Mouse (Mus musculus): ENCODE results near the gene Il24. TPM values are rescaled to one million over a fixed set of nuclear protein-coding genes. Genes with fewer than 3 reads are reported as not detected.

Il24 gene
- polyA plus RNA-seq, 1 experiment from 2014 or later = not detected

DNA sequence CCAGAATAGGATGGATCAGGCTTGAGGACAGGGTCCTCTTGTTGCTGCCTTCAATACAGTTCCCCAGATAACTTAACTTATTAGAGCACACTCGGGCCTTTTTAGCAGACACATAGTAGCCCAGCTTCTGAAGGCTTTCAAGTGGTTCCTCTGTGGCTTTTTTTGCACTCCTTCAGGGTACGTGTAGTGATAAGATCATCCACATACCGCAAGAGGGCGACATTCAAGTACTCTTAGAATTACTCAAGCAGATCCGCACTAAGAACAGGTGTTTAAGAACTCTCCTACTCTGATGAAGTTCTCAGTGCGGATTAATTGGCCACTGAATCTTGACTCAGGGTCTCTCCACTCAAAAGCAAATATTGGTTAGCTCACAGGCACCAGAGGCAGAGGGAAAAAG is 49.0 kb downstream of the Il24 start:
- Histone ChIP-seq H3K4me1 (ENCODE audit: control insufficient read depth, insufficient read depth, low read depth, low read length) (no peaks in the 10 kb centered on the region), H3K27ac (ENCODE audit: low read depth, low read length) (no peak overlapping the region), H3K4me3 (ENCODE audit: low read length) (no peak overlapping the region), H3K9me3 (ENCODE audit: control insufficient read depth, low read length) (no peaks in the 10 kb centered on the region), H3K4me2 (ENCODE audit: low read length) (no peak overlapping the region), H3K27me3 (replicated peaks; ENCODE audit: control insufficient read depth, insufficient read depth, low read length) (no peaks in the 10 kb centered on the region), H3K36me3 (ENCODE audit: control insufficient read depth, insufficient read depth, low read length) (no peaks in the 10 kb centered on the region), H3K9ac (ENCODE audit: low read depth, low read length) (no peak overlapping the region)
- ATAC-seq = no peak
- 62% methylated on average over 6 of the region's 6 CpGs for WGBS

DNA sequence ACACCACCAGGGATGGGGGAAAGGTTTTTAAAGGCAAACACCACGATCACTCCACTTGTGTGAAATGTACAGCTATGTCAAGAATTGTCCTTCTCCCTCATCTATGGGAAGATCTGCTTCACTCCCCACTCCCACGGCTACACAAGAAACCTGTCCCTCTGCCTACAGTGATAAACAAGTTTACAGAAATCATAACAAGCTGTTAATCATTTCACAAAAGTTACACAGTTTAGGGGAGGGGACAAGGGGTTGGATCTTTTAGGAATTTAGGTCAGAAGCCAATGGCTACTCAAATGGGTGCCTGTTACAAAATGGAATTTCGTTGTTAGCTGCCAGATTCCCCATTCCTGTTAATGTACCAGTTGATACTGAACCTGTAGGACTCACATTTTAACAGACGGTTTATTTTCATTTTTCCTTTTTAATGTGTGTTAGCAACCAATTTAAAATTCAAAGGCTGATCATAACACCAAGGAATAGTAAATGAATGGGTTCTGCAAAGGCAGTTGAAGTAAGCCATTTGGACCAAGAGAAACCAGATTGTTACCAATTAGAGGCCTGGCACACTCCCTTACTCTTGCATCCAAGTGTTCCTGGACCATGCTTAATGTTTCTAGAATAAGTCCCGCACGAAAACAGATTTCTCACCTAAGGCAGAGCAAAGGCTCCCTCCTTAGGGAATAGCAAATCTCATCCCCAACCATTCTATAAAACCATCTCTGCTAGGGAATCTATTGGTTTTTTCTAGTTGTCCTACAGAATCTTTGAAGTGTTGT is 51.9 kb downstream of the Il24 start:
- Histone ChIP-seq H3K4me1 (ENCODE audit: control insufficient read depth, insufficient read depth, low read depth, low read length) (no peaks in the 10 kb centered on the region), H3K36me3 (ENCODE audit: control insufficient read depth, insufficient read depth, low read length) (no peaks in the 10 kb centered on the region), H3K4me2 (ENCODE audit: low read length) (no peak overlapping the region), H3K9ac (ENCODE audit: low read depth, low read length) (no peak overlapping the region), H3K4me3 (ENCODE audit: low read length) (no peak overlapping the region), H3K27ac (ENCODE audit: low read depth, low read length) (no peak overlapping the region), H3K27me3 (replicated peaks; ENCODE audit: control insufficient read depth, insufficient read depth, low read length) (no peaks in the 10 kb centered on the region), H3K9me3 (ENCODE audit: control insufficient read depth, low read length) (no peaks in the 10 kb centered on the region)
- ATAC-seq = no peak
- 86% methylated on average over 6 of the region's 6 CpGs for WGBS

DNA sequence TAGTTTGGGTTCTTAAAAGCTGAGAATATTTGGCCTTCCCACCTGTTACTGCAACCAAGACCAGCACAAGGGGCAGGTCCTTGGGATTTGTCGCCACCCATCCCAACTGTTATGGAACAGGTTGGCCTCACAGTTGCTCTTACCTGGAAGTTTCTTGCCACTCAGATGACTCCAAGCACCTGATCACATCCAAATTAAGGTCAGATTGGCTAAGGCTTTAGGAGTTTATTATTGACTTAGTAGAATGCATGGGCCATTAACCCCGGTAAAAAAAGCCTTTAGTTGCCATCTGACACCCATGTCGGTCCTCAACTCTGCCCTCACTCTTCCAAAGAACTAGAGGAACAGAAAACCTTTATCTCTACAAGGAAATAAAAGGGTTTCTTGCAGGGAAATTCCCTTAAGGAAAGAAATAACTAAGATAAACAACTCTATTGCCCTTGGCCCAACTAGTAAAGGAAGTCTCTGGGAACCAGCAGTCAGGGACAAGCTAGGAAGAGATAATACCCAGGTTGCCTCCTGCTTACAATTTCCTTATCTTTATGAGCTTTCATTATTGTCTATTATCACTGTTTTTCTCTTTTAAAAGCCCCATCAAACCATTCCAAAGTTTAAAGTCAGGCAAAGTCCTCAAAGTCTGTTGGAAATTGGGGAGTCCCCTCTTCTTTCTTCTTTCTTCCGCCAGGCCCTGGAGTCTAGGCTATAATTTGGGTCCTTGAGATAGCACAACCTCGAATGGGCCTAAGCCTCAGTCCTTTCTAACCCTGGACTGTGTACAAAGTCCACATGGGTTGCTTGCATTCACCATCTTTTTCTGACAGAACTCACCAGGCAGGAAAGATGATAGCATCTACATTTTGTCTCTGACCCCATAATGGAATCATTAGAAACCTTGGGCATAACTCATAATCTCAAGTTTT is 54.8 kb downstream of the Il24 start:
- H3K36me3 ChIP-seq (ENCODE audit: control insufficient read depth, insufficient read depth, low read length) = no peaks in the 10 kb centered on the region
- H3K4me2 ChIP-seq (ENCODE audit: low read length) = no peak overlapping the region
- H3K27me3 ChIP-seq (replicated peaks; ENCODE audit: control insufficient read depth, insufficient read depth, low read length) = no peaks in the 10 kb centered on the region
- ATAC-seq = no peak
- no peaks in the 10 kb centered on the region for H3K9me3 ChIP-seq (ENCODE audit: control insufficient read depth, low read length)
- H3K9ac ChIP-seq (ENCODE audit: low read depth, low read length) = no peak overlapping the region
- H3K27ac ChIP-seq (ENCODE audit: low read depth, low read length) = no peak overlapping the region
- WGBS = 81% methylated on average over 5 of the region's 5 CpGs
- H3K4me3 ChIP-seq (ENCODE audit: low read length) = no peak overlapping the region
- H3K4me1 ChIP-seq (ENCODE audit: control insufficient read depth, insufficient read depth, low read depth, low read length) = no peaks in the 10 kb centered on the region

Other genes with a start within 250 kb of the Il24 start
- gene C4bp, start 225.8 kb downstream of the Il24 start, polyA plus RNA-seq (2015; fragmentation: Nextera tagmentation; extraction: Ambion mirVana) = 0.05 TPM in 1 of 2 replicates, not detected in the other
- gene Gm29427, start 171.7 kb downstream of the Il24 start, polyA plus RNA-seq (2015; fragmentation: Nextera tagmentation; extraction: Ambion mirVana) = 0.20 TPM in 1 of 2 replicates, not detected in the other
- gene Yod1, start 170.1 kb downstream of the Il24 start, polyA plus RNA-seq (2015; fragmentation: Nextera tagmentation; extraction: Ambion mirVana) = 12.4 and 15.2 TPM in 2 replicates
- gene Pfkfb2, start 158.2 kb downstream of the Il24 start, polyA plus RNA-seq (2015; fragmentation: Nextera tagmentation; extraction: Ambion mirVana) = 17.6 and 21.0 TPM in 2 replicates
- 0.41 and 1.0 TPM in 2 replicates for gene AA986860, start 155.5 kb downstream of the Il24 start, polyA plus RNA-seq (2015; fragmentation: Nextera tagmentation; extraction: Ambion mirVana)
- not detected in 2 replicates for gene Fcamr, start 86.6 kb downstream of the Il24 start, polyA plus RNA-seq (2015; fragmentation: Nextera tagmentation; extraction: Ambion mirVana)
- gene Pigr, start 60.8 kb downstream of the Il24 start, polyA plus RNA-seq (2015; fragmentation: Nextera tagmentation; extraction: Ambion mirVana) = not detected in 2 replicates
- 0.95 and 2.4 TPM in 2 replicates for gene Fcmr, start 21.8 kb downstream of the Il24 start, polyA plus RNA-seq (2015; fragmentation: Nextera tagmentation; extraction: Ambion mirVana)
- gene Il20, start 24.0 kb upstream of the Il24 start, polyA plus RNA-seq (2015; fragmentation: Nextera tagmentation; extraction: Ambion mirVana) = not detected in 2 replicates
- gene Il19, start 52.7 kb upstream of the Il24 start, polyA plus RNA-seq (2015; fragmentation: Nextera tagmentation; extraction: Ambion mirVana) = not detected in 2 replicates
- 0.16 TPM in 1 of 2 replicates, not detected in the other for gene Il10, start 132.4 kb upstream of the Il24 start, polyA plus RNA-seq (2015; fragmentation: Nextera tagmentation; extraction: Ambion mirVana)
- gene Mapkapk2, start 210.4 kb upstream of the Il24 start, polyA plus RNA-seq (2015; fragmentation: Nextera tagmentation; extraction: Ambion mirVana) = 9.1 and 15.7 TPM in 2 replicates

Data from hindbrain, embryonic 16.5 days (tissue).